Mouse (Mus musculus) cerebellum, postnatal 25 days (tissue): ENCODE results near the gene Scaf1.

Experiments
- DNase-seq, 2 experiments: peaks; one replicate each; pipeline ENCODE4 v3.0.0; 2021; ENCODE audit warnings: mixed read lengths in 2 of 2

Scaf1 gene

DNA sequence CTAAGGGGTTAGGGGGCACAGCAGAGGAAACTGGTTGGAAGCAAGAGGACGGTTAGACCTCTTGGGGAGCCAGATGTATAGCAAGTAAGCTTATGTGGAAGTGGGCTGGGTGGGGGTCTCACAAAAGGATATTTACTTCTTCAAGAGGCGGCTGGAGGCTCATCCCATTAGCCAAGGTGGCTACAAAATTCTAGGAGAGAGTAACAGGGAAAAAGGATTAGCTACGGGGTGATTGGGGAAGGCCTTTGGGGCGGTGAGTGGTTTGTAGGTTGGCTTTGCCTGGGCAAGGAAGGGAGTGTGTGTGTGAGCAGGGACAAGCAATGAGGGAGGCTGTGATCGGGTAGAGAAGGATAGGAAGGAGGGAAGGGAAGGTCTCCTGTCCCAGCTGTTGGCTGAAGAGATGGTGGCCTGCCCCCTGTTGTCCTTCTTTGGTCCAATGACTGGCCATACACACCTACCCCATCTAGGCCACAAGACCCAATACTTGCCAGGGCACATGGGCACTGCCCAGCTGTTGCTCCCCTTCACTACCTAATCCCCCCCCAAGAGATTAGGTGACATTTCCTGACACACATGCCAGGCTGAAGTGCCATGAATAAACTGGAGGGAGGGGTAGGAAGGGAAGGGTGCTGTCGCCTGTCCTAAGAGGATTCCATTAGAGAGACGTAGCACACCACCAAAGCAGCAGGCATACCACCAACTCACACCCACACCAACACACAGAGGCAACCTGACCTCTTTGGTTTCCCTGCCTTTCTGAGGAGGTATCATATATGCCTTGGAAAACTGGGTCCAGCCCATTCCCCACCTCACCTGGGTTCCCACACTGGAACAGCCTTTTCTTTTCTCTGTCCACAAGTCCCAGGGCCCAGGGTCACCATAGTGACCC is 32.0 kb downstream of the Scaf1 start:
- no peak for DNase-seq

DNA sequence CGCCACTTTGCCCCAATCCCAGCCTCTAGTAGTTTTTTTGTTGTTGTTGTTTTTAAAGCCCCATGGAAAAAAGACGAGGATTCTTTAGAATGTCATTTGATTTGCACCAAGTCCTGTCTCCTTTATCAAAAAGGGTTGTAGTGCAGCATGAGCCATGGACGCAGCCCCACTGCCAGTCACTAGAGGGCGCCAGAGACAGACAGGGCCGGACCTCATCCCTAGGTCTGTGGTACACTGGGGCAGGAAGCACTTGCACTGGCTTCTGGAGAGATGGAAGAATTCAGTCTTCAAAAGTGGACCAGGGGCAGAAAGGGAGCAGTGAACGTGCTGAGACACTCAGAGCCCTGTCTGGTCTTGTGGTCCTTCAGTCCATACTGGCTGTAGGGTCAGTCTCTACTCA is 33.1 kb downstream of the Scaf1 start:
- peak; percentile 90 to 94 for DNase-seq

DNA sequence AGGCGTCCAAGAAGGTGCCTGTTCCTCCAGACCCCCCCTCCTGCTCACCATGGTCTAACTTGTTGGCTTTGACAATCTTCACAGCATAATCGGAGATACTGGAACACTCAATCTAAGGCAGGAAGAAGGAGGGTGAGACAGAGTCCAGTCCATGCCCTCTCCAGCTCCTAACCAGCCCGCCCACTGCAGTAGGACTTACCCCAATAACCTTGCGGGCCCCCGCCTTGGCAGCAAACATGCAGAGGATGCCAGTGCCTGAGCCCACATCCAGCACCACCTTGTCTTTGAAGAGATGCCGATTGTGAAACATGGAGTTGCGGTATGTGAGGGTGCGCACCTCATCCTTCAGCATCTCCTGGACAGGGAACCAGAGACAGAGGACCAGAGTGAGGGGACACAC is 34.6 kb downstream of the Scaf1 start:
- no peak for DNase-seq

DNA sequence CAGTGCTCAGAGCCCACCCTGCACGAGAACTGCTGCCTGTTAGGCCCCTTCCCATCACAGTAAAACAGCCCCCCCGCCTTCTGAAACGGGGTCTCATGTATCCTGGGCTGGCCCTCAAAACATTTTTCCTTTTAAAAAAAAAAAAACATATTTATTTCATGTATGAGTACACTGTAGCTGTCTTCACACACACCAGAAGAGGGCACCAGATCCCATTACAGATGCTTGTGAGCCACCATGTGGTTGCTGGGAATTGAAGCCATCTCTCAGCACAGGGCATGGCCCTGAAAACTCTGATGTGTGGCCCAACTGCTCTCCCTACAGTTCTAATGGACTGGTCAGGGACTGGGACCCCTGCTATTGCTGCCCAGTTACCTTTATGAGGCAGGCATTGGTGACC is 37.9 kb downstream of the Scaf1 start:
- no peak for DNase-seq

DNA sequence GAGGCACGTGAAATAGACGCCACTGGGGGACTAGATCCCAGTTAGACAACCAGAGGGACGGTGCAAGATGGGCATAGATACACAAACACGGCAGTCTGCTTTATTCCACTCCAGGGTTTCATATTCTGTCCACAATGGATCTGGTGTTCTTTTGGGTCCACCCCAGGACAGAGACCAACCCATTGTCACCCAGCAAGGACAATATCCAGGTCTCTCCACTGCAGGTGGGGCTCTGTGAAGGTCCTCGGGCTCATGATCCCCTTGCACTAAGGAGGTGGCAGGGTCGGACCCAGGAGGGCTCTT is 41.1 kb downstream of the Scaf1 start:
- DNase-seq = peak in 1 of 2 experiments; percentile 48

DNA sequence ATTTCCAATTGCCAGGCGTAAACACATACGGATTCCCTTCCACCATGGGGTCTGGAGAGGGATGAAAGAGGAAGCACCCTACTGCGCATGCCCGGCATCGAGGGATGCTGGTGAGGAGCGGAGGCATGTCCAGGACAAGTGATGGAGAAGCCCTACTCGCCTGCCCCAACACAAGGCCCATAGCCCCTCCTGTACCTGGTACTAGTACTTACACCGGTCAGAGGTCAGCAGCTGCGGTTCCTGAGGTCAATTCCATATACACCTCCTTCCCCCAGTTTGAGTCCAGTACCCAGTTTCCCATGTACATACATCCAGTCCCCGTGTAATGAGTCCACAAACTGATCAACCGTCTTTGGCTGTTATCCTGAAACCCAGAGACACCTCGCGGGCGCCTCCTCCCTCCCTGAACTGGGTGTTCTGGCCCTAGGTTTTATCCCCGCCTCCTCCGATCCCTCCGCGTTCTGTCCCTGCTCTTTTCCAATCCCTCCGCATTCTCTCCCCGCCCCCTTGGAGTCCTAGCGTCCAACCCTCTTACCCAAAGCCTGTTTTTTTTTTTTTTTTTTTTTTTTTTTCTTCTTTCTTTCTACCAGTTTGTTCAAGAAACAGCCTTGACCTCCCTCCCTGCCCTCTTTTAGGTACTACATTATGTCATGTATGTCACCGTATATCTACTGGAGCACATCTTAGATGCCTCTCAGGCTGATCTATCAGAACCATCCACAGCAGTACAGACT is 41.6 kb downstream of the Scaf1 start, which contains the start of gene Cpt1c:
Cpt1c (minus strand) TSS at position 469 of the 734 bp plus-strand sequence.
- DNase-seq = peak; percentile 90 to 92

DNA sequence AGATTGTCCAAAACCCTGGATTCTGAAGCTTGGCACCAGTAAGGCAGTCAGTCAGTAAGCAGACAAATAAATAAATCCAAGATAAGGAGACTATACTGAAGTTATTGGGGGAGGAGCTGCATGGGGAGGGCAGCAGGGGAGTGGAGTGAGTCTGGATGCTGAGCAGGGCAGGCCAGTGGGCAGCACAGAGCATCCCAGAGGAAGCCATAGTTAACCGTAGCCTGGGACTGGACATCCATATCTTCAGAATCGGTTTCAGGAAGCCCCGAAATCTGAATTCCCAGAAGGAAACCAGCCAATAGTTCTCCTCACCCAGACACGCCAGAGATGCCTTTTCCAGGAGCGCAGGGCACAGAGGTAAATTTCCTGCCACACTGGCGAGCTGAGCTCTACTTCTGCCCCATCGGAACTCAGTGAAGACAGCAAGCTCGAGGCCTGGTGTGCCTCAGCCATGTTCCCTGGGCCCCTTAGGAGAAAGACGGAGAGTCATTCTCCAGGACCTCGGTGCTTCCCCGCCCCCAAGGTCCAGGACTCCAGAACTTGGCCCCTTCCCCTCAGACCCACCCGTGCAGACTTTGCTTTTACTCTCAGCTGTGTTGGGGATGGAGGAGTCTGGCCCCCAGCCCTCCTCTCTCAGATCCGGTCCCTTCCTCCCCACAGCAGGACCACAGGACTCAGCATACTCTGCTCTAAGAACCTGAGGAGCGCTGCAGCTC is 42.6 kb downstream of the Scaf1 start:
- DNase-seq = peak; percentile 50 to 57

DNA sequence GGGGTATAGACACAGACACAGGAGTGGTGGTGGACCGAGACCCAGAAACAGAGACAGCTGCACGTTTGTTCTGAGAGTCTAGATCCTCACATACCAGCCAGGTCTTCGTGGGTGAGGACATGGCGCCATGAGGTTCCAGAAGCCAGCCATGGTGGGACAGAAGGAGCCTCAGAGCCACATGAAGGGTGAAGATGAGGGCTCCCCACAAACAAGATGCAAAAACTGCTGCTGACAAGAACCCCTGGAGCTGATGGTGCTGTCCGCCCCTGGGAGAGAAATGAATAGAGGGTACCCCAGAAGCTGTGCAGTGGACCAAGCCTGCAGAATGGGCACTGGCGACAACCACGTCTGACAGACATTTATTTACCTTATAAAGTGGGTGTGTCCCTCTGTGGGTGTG is 45.0 kb downstream of the Scaf1 start:
- DNase-seq = no peak

DNA sequence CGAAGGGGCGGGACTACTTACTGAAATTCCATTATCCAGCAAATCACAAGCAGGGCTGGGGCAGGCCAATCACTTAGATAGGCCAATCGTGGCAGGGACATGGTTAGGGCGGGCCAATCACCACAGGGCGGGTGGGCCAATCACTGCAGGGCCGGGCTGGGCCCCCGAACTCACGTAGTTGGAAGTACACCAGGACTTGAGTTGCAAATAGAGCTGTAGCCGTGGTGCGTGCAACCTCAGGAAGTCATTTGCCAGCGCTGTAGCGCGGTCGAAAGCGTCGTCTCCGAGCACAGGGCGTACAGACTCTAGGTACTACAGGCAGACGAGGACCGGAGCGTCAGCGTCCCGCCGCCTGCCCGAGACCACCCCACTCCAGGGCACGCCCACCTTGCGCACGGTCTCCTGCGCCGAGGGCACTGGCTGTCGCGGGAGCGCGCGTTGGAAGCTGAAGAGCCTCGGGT is 45.9 kb downstream of the Scaf1 start:
- DNase-seq = peak; percentile 78 to 86

DNA sequence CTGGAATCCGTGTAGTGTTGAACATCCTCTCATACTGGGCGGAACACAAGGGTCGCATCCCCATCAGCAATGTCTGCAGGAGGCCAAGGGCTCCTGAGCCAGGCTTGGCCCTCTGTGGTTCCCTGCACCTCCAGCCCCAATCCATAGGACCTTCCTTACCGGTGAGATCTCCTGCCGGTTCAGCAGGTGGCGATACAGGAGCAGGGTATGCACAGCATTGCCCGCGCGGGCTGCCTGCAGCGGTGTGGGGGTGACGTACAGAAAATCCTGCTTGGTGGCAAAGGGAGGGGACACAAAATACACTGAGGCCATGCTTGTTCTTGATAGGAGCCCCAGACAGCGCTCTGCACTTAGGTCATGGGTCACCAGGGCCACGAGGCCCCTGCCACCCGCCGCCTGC is 49.5 kb downstream of the Scaf1 start:
- no peak for DNase-seq

DNA sequence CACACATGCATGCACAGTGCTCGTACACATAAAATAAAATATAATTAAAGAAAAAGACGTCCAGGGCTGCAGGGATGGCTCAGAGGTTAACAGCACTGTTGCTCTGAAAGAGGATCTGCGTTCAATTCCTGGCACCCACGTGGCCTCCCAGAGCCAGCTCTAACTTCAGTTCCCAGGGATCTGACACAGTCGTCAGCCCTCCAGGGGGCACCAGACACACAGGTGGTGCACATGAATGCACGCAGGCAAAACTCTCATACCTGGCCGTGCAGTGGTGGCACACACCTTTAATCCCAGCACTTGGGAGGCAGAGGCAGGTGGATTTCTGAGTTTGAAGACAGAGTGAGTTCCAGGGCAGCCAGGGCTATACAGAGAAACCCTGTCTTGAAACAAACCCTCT is 50.2 kb downstream of the Scaf1 start:
- peak in 1 of 2 experiments; percentile 27 for DNase-seq

DNA sequence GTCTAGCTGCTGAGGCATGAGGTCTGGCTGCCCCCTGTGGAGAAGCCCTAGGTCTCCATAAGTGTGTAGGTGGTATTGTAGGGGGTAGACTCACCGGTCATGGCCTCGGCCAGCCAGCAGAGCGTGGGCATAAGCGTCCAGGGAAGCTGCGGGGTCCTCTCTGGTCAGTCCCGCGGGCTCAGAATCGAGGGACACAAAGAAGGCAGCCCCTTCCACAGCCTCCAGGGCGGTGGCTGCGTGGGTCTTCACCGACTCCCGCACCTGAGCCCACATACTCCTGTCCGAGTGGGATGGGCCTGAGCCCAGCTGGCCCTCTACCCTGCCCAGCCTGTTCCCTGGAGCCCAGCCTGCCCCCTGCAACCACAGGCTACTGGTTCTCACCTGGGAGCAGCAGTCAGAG is 51.2 kb downstream of the Scaf1 start:
- peak in 1 of 2 experiments; percentile 12 for DNase-seq

DNA sequence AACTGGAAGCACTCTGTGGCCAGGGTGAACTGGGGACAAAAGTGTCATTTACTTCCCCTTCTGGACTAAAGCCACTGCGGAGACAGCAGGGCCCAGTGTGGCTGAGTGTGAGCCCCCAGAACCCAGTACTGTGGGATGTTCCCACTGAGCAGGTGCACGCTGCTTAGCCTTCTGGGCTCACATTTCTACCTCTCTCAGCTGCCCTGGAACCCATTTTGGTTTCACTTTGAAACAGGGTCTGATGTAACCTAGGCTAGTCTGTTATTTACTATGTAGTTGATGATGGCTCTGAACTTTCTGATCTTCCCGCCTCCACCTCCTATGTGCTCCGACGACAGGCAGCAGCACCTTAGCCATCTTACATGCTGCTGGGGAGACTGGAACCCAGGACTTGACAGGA is 53.3 kb downstream of the Scaf1 start:
- DNase-seq = no peak

DNA sequence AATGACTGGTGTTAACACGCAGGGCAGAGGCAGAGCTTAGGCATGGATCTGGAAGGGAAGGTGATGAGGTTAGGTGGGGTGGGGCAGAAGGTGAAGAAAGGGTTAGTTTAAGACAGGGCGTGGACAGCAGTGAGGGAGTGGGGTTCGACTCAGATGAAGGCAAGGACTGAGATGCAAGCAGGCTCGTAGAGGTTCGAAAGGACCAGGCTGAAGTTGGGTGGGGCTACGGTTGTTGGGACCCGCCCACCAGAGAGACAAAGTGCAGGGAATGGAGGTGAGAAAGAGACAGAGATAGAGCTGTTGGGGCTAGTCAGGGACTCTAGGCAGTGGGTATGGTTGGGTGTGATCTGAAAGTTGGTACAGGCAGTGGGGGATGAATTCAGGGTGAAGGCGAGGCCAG is 53.8 kb downstream of the Scaf1 start:
- no peak for DNase-seq

DNA sequence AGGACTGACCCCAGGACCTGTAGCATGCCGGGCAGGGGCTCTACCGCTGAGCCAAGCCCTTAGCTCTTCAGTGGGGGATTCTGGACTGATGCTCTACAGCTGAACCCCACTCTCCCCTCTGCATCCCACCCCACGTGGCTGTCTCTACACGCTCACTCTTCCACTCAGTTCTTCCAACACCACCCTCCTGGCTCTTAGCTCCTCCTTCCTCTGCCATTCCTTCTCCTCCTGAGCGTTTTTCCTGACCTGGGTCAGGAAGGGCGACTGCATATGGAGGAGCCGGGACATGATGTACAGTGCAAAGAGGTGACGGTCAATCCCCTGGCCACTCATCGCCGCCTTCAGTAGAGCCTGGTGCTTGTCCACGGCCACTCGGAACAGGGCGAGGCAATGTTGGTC is 55.7 kb downstream of the Scaf1 start:
- peak in 1 of 2 experiments; percentile 13 for DNase-seq

DNA sequence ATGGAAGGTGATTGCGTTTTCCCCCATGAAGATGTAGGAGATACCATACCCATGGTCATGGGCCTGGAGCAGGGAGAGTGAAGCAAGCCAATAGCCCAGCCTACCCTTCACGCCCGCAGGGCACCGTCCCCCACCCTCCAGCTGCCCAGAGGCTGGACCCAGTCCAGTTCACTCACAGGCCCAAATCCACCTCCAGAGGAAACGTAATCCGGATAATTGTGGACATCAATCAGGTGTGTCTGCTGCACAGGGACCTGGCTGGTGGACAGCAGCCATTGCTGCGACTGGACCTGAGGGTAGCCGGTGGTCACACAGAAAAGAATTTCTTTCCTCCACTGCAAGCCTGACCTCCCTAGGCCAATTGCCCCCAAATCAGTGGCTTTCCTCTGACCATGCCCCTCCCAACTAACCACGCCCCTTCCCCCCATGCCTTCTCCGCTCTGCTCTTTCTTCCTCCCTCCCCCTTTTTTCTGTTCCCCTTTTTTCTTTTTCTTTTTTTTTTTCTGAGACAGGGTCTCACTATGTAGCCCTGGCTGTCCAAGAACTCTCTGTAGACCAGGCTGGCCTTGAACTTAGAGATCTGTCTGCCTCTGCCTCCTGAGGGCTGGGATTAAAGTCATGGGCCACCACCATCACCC is 56.2 kb downstream of the Scaf1 start:
- DNase-seq = peak in 1 of 2 experiments; percentile 15

DNA sequence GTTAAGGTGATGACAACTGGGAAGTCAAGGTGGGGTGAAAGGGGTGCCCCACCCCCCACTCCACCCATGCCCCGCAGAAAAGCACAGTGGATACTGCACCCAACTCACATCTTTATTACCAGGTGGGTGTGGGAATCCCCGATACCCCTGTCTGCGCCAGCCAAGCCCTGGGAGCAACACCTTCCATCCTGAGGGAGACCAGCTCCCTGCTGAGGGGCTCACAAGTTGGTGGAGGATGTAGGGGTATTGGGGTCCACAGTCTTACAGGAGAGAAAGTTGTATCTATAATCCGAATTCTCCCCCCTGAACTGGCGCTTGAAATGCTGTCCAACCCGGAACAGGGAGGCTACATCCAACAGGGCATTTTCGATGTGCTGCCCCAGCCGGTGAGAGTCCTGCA is 56.9 kb downstream of the Scaf1 start:
- peak in 1 of 2 experiments; percentile 10 for DNase-seq

DNA sequence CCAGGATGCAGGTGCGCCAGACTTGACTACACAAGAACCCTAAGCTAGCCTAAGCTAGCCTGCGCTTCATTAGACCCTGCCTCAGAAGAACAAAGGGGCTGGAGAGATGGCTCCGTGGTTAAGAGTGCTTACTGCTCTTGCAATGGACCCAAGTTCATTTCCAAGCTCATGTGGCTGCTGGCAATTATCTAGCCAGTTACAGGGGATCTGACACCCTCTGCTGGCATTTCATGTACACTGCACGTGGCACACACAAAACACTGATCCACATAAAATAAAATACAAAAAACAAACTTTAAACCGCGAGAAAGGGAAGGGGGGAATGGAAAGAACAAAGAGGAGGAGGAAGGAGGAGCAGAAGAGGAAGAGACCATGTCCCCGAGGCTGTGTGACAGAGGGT is 58.0 kb downstream of the Scaf1 start:
- DNase-seq = peak in 1 of 2 experiments; percentile 67

DNA sequence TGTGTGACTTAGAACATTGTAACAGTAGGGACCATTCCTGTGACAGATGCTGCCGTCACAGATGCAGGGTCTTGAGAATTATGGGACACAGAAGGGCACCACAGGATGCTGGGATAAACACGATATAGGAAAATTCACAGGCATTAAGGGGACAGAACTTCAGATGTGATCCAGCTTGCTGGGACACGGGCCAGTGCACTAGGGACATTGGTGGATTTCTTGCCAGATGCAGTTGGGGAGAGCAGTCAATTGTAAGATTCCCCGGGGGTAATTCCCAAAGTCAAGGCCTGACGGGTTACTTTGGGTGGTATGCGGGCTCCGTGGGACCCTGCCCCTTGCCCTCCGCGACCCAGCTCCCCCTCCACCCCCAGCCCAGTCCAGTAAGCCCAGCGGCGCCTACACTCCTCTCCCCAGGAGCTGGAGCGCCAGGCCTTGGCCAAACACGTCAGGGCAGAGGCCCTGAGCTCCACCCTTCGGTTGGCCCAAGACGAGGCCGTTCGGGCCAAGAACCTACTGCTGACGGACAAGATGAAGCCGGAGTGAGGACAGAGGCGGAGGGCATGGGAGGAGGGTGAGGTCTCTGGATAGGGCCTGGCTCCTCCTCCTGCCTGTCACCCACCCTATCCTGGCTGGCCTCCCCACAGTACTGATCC is 58.9 kb downstream of the Scaf1 start:
- DNase-seq = peak in 1 of 2 experiments; percentile 32

DNA sequence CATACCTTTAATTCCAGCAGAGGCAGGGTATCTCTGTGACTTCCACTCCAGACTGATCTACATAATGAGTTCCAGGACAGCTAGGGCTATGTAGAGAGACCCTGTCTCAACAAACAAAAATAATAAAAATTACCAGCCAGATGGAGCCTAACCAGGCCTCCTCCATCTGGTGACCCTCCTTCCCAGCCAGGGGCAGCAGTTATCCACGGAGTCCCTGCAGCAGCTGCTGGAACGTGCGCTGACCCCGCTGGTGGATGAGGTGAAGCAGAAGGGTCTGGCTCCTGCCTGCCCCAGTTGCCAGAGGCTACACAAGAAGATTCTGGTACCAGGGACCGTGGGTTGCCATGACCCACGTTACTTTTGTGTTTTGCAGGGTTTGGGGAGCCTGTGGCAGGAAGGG is 59.9 kb downstream of the Scaf1 start:
- DNase-seq = peak in 1 of 2 experiments; percentile 11

DNA sequence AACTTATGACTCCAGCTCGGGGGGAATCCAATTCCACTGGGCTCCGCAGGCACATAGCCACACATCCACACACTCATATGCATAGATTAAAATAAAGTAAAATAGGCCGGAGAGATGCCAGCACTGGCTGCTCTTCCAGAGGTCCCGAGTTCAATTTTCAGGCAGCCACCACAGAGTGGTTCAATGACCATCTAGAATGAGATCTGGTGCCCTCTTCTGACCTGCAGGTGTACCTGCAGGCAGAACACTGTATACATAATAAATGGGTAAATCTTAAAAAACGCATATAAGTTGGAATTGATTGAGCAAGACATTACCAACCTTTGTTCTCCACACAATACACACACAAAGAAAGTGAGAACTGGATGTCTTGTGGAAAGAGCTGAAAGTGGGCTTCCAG is 60.5 kb downstream of the Scaf1 start:
- DNase-seq = peak in 1 of 2 experiments; percentile 53
